ENCODE assay signal across 11 mouse cellular contexts in genomic region chr2:85131724-85132123, GRCm38 (mm10). TPM values are rescaled to one million over a fixed set of nuclear protein-coding genes. Genes with fewer than 3 reads are reported as not detected.
DNase-seq lines count a peak whose midpoint lies in the region; ATAC-seq and TF ChIP-seq lines count a peak whose summit lies in the region.
"Had no signal": no experiment of that assay in that cellular context is flagged by ENCODE, and none has a peak within 500 bp of the region (broad histone marks: within the 10 kb centered on the region; RNA-seq: fewer than 3 reads in every experiment).

No protein-coding gene starts in this region.

- peak; percentile 54; the same call in 1 of the 2 replicates for ATAC-seq in kidney, embryonic 15.5 days (replicated peaks; ENCODE audit: low FRiP score)
- peak; percentile 61; the same call in 1 of the 2 replicates for ATAC-seq in midbrain, embryonic 15.5 days (replicated peaks)
- ATAC-seq in midbrain, postnatal 0 days (ENCODE audit: low FRiP score): no peak; the same call in 1 of the 2 replicates

- H3K9me3 ChIP-seq in kidney, embryonic 15.5 days (replicated peaks): no peaks in the 10 kb centered on the region
- no peaks in the 10 kb centered on the region for H3K9me3 ChIP-seq in midbrain, embryonic 15.5 days
- no peaks in the 10 kb centered on the region for H3K9me3 ChIP-seq in midbrain, postnatal 0 days (ENCODE audit: low read length)
- H3K9me3 ChIP-seq: limb, embryonic 13.5 days had no signal

- H3K4me3 ChIP-seq in kidney, embryonic 15.5 days (replicated peaks): no peak overlapping the region
- no peak overlapping the region for H3K4me3 ChIP-seq in midbrain, embryonic 15.5 days
- H3K4me3 ChIP-seq in midbrain, postnatal 0 days (ENCODE audit: low read depth, low read length): no peak overlapping the region
- H3K4me3 ChIP-seq: limb, embryonic 13.5 days had no signal

- no peak overlapping the region for H3K4me2 ChIP-seq in kidney, embryonic 15.5 days
- no peak overlapping the region for H3K4me2 ChIP-seq in midbrain, embryonic 15.5 days
- H3K4me2 ChIP-seq in midbrain, postnatal 0 days (ENCODE audit: low read depth, low read length, poor library complexity, severe bottlenecking): no peak overlapping the region
- H3K4me2 ChIP-seq: limb, embryonic 13.5 days had no signal

- DNase-seq in embryo, embryonic 10 days (ENCODE audit: low spot score): peak; percentile 20
- no peak for DNase-seq in embryo, embryonic 9.5 days (ENCODE audit: extremely low spot score)
- no peak for DNase-seq in kidney, adult 18-20 months
- DNase-seq in midbrain, postnatal 0 days (ENCODE audit: low spot score): no peak
- no peak for DNase-seq in left cerebral cortex, postnatal 4 days
- no peak for DNase-seq in spleen, postnatal 36 days (ENCODE audit: low spot score in 2 of 2)
- DNase-seq: gastrocnemius, postnatal 36 days; right cerebral cortex, postnatal 4 days had no signal

- no peak for TF ChIP-seq CTCF in midbrain, postnatal 0 days (IDR thresholded peaks at IDR 0.05)

- H3K27me3 ChIP-seq in kidney, embryonic 15.5 days: 0 out of 2 replicates have a peak, but pooled peaks cover under 1% of the 10 kb centered on the region
- no peaks in the 10 kb centered on the region for H3K27me3 ChIP-seq in midbrain, embryonic 15.5 days (replicated peaks)
- no peaks in the 10 kb centered on the region for H3K27me3 ChIP-seq in midbrain, postnatal 0 days (ENCODE audit: insufficient read depth, low read length)

- peak overlapping the region; percentile 45 for H3K27ac ChIP-seq in kidney, embryonic 15.5 days
- no peak overlapping the region for H3K27ac ChIP-seq in midbrain, embryonic 15.5 days
- no peak overlapping the region for H3K27ac ChIP-seq in midbrain, postnatal 0 days (ENCODE audit: low read depth, low read length)
- H3K27ac ChIP-seq: limb, embryonic 13.5 days had no signal

- no peak overlapping the region for H3K9ac ChIP-seq in kidney, embryonic 15.5 days
- H3K9ac ChIP-seq in midbrain, embryonic 15.5 days: no peak overlapping the region
- no peak overlapping the region for H3K9ac ChIP-seq in midbrain, postnatal 0 days (replicated peaks; ENCODE audit: low read length, poor library complexity, severe bottlenecking)
- H3K9ac ChIP-seq: limb, embryonic 13.5 days had no signal

- H3K4me1 ChIP-seq in kidney, embryonic 15.5 days: 0 out of 2 replicates have a peak, but pooled peaks cover 12% of the 10 kb centered on the region
- H3K4me1 ChIP-seq in midbrain, embryonic 15.5 days: 0 out of 2 replicates have a peak, but pooled peaks cover 2% of the 10 kb centered on the region
- no peaks in the 10 kb centered on the region for H3K4me1 ChIP-seq in midbrain, postnatal 0 days (ENCODE audit: insufficient read depth, low read length)
- H3K4me1 ChIP-seq: limb, embryonic 13.5 days had no signal

- intact Hi-C loops in left cerebral cortex, postnatal 4 days (cut with DNase I): no loop called here

- WGBS in kidney, embryonic 15.5 days: 0% methylated on average over 1 of the region's 1 CpGs
- WGBS in midbrain, embryonic 15.5 days: 36% methylated on average over 1 of the region's 1 CpGs
- WGBS in midbrain, postnatal 0 days: 8% methylated on average over 1 of the region's 1 CpGs

- no peaks in the 10 kb centered on the region for H3K36me3 ChIP-seq in kidney, embryonic 15.5 days
- H3K36me3 ChIP-seq in midbrain, embryonic 15.5 days (replicated peaks): no peaks in the 10 kb centered on the region
- no peaks in the 10 kb centered on the region for H3K36me3 ChIP-seq in midbrain, postnatal 0 days (ENCODE audit: insufficient read depth, low read length)
- H3K36me3 ChIP-seq: limb, embryonic 13.5 days had no signal

RNA-seq across cellular contexts. Expression of gene Aplnr, which starts 4.3 kb away (rescaled TPM):
- 94.6 and 104 TPM in 2 replicates for polyA plus RNA-seq in kidney, embryonic 15.5 days (2015; fragmentation: Nextera tagmentation; extraction: Ambion mirVana)
- polyA plus RNA-seq in midbrain, embryonic 15.5 days (2015; fragmentation: Nextera tagmentation; extraction: Ambion mirVana): 30.6 TPM in 2 replicates
- 17.4 and 22.4 TPM in 2 replicates for total RNA-seq in midbrain, postnatal 0 days (2014; rRNA removed)
- 19.3 and 21.3 TPM in 2 replicates for polyA plus RNA-seq in midbrain, postnatal 0 days (2015; fragmentation: Nextera tagmentation; extraction: Ambion mirVana)
- total RNA-seq in left cerebral cortex, postnatal 4 days (2021): 10 to 100 TPM; 27.9 to 28.4 TPM
